Mouse (Mus musculus): ENCODE measurements around the gene Acsbg1. TPM values are rescaled to one million over a fixed set of nuclear protein-coding genes. Genes with fewer than 3 reads are reported as not detected.
"Not testable (repeated sequence)": the region's sequence is repeated elsewhere in the genome, so short reads cannot be mapped to it uniquely, and the experiment has no call there.

The Acsbg1 gene
- polyA plus RNA-seq, 1 experiment from 2014 or later, result 11.4 TPM

- not testable (repeated sequence) for ATAC-seq (ENCODE audit: insufficient read depth, low FRiP score); H3K4me2 ChIP-seq (ENCODE audit: low read depth, low read length)
- WGBS, result 67% methylated on average over 2 of the region's 2 CpGs
Measured at GRCm38 (mm10) chr9:54584127-54584526, 77.5 kb downstream of the Acsbg1 start.

DNA sequence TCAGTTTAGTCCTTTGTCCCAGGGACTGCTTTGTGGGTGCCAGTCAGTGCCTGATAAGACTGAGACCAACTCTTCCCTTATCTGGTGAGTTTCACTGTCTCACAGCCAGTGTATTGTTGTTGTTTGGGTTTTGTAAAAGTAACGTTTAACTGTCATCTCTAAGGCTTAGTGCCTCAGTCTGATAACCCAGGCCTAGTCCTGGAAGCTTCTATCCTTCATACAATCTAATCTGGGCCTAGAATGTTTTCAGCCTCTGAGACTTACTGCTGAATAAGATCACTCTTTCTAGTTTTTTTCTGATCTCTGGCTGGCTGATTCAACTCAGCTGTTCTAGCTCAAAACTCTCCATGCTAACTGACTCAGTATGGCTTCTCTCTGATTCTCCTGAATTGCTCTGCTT lies 78.0 kb downstream of the Acsbg1 start:
- H3K4me2 ChIP-seq (ENCODE audit: low read depth, low read length), result no peak overlapping the region
- peaks cover 11% of the 10 kb centered on the region for H3K4me1 ChIP-seq (ENCODE audit: control insufficient read depth, insufficient read depth, low read length)
- no peaks in the 10 kb centered on the region for H3K9me3 ChIP-seq (replicated peaks; ENCODE audit: control insufficient read depth, low read length)
- WGBS, result 48% methylated on average over 1 of the region's 1 CpGs
- no peaks in the 10 kb centered on the region for H3K36me3 ChIP-seq (ENCODE audit: control insufficient read depth, insufficient read depth, low read length)
- no peak for ATAC-seq (ENCODE audit: insufficient read depth, low FRiP score)
- H3K4me3 ChIP-seq (replicated peaks; ENCODE audit: low read length), result no peak overlapping the region
- no peak overlapping the region for H3K9ac ChIP-seq (ENCODE audit: low read length)
- no peak overlapping the region for H3K27ac ChIP-seq (ENCODE audit: low read length)
- no peaks in the 10 kb centered on the region for H3K27me3 ChIP-seq (ENCODE audit: control insufficient read depth, insufficient read depth, low read length)

More at GRCm38 (mm10) chr9:54584127-54584526, 77.5 kb downstream of the Acsbg1 start:
- not testable (repeated sequence) for H3K9ac ChIP-seq (ENCODE audit: low read length); H3K27me3 ChIP-seq (ENCODE audit: control insufficient read depth, insufficient read depth, low read length); H3K36me3 ChIP-seq (ENCODE audit: control insufficient read depth, insufficient read depth, low read length); H3K4me3 ChIP-seq (replicated peaks; ENCODE audit: low read length); H3K27ac ChIP-seq (ENCODE audit: low read length); H3K9me3 ChIP-seq (replicated peaks; ENCODE audit: control insufficient read depth, low read length)
- H3K4me1 ChIP-seq (ENCODE audit: control insufficient read depth, insufficient read depth, low read length), result peaks cover 11% of the 10 kb centered on the region

DNA sequence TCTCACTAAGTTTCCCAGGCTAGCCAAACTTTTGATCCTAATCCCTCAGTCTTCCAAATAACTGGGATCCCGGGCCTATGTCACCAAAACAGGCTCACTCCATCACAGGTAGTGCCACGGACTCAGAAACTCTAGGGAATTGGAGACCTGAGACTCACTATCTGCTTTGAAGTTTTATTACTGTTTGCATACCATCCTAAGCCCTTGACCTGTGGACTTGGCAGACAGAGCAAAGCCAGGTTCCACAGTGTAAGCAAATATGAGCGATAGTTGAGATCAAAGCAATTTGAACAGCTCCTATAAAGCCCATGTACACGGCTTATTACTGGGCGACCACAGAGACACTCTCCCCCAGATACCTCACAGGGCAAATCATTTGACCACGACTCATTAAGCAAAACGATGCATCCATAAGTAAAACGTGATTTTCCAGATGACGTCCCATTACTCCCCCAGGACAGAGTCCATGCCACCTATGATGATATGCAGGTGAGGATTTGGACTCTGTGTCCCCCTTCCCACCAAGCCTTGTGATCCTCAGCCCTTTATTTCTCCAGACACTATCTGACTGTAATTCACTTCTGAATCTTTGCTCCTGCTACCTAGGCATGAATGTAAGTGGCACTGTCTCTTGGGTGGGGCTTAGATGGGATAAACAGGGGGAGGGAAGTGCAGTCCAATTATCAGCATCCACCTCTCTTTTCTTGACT lies 90.4 kb downstream of the Acsbg1 start:
- H3K4me3 ChIP-seq (replicated peaks; ENCODE audit: low read length), result no peak overlapping the region
- H3K4me1 ChIP-seq (ENCODE audit: control insufficient read depth, insufficient read depth, low read length), result no peaks in the 10 kb centered on the region
- no peak overlapping the region for H3K27ac ChIP-seq (ENCODE audit: low read length)
- ATAC-seq (ENCODE audit: insufficient read depth, low FRiP score), result no peak
- H3K4me2 ChIP-seq (ENCODE audit: low read depth, low read length), result no peak overlapping the region
- 37% methylated on average over 9 of the region's 9 CpGs for WGBS
- H3K9ac ChIP-seq (ENCODE audit: low read length), result no peak overlapping the region
- no peaks in the 10 kb centered on the region for H3K27me3 ChIP-seq (ENCODE audit: control insufficient read depth, insufficient read depth, low read length)
- H3K9me3 ChIP-seq (replicated peaks; ENCODE audit: control insufficient read depth, low read length), result no peaks in the 10 kb centered on the region
- no peaks in the 10 kb centered on the region for H3K36me3 ChIP-seq (ENCODE audit: control insufficient read depth, insufficient read depth, low read length)

DNA sequence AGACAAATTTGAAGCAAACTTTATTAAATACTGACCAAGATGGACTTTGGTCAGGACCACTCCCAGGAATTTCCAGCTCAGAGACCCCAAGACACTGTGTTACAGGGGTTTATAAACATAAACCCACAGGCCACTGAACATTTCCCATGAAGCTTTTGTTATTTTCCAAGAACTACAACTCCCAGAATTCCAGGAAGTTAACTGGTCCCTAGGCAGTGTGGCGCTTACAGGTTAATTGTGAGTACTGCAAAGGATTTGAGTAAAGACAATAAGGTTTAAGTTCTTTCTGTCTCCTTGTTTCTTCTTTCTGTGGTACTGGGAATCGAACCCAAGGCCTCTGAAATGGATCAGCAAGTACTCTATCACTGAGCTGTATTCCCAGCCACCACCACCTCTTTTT lies 92.9 kb downstream of the Acsbg1 start:
- Histone ChIP-seq H3K27ac (ENCODE audit: low read length) (no peak overlapping the region), H3K4me3 (replicated peaks; ENCODE audit: low read length) (no peak overlapping the region), H3K9ac (ENCODE audit: low read length) (no peak overlapping the region), H3K9me3 (replicated peaks; ENCODE audit: control insufficient read depth, low read length) (no peaks in the 10 kb centered on the region), H3K4me1 (ENCODE audit: control insufficient read depth, insufficient read depth, low read length) (no peaks in the 10 kb centered on the region), H3K36me3 (ENCODE audit: control insufficient read depth, insufficient read depth, low read length) (no peaks in the 10 kb centered on the region), H3K27me3 (ENCODE audit: control insufficient read depth, insufficient read depth, low read length) (no peaks in the 10 kb centered on the region), H3K4me2 (ENCODE audit: low read depth, low read length) (no peak overlapping the region)
- WGBS, result 42% methylated on average over 2 of the region's 2 CpGs
- no peak for ATAC-seq (ENCODE audit: insufficient read depth, low FRiP score)

GRCm38 (mm10) chr9:54566958-54567357 lies 94.7 kb downstream of the Acsbg1 start:
- no peak overlapping the region for H3K4me3 ChIP-seq (replicated peaks; ENCODE audit: low read length)
- ATAC-seq (ENCODE audit: insufficient read depth, low FRiP score), result no peak
- 39% methylated on average over 4 of the region's 4 CpGs for WGBS
- no peaks in the 10 kb centered on the region for H3K9me3 ChIP-seq (replicated peaks; ENCODE audit: control insufficient read depth, low read length)
- no peak overlapping the region for H3K9ac ChIP-seq (ENCODE audit: low read length)
- no peak overlapping the region for H3K4me2 ChIP-seq (ENCODE audit: low read depth, low read length)
- no peaks in the 10 kb centered on the region for H3K4me1 ChIP-seq (ENCODE audit: control insufficient read depth, insufficient read depth, low read length)
- no peaks in the 10 kb centered on the region for H3K27me3 ChIP-seq (ENCODE audit: control insufficient read depth, insufficient read depth, low read length)
- no peaks in the 10 kb centered on the region for H3K36me3 ChIP-seq (ENCODE audit: control insufficient read depth, insufficient read depth, low read length)
- H3K27ac ChIP-seq (ENCODE audit: low read length), result peak overlapping the region; percentile 53

DNA sequence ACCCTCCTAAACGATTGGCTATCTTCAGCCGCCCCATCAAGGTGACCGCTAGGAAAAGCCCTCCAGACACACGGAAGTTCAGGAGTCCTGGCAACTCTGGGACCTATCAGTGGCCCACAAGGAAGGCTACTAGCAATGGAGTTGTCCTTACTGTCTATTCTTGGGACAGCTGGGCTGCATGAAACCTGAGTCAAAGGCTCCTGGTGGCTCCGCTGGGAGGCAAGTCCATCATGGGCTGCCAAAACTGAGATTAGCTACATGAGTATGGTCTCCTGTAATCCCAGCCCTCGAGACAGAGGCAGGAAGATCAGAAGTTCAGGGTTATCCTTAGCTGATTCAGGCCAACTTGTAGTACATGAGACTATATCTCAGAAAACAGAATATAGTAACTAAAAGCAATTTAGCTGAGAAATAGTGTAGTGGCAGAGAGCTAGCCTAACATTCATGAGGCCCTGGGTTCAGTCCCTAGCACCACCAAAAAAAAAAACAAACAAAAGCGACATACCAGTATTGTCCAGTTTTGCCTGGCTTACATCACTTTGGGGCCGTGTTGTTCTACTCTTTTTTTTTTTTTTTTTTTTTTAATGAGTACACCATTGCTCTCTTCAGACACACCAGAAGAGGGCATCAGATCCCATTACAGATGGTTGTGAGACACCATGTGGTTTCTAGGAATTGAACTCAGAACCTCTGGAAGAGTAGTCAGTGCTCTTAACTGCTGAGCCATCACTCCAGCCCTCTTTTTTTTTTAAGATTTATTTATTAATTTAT lies 100.7 kb downstream of the Acsbg1 start:
- Histone ChIP-seq H3K9ac (ENCODE audit: low read length) (no peak overlapping the region), H3K27me3 (ENCODE audit: control insufficient read depth, insufficient read depth, low read length) (peaks cover 6% of the 10 kb centered on the region; the same call in 1 of the 2 replicates), H3K27ac (ENCODE audit: low read length) (no peak overlapping the region), H3K4me1 (ENCODE audit: control insufficient read depth, insufficient read depth, low read length) (0 out of 2 replicates have a peak, but pooled peaks cover 2% of the 10 kb centered on the region), H3K36me3 (ENCODE audit: control insufficient read depth, insufficient read depth, low read length) (no peaks in the 10 kb centered on the region), H3K4me3 (replicated peaks; ENCODE audit: low read length) (no peak overlapping the region), H3K4me2 (ENCODE audit: low read depth, low read length) (no peak overlapping the region), H3K9me3 (replicated peaks; ENCODE audit: control insufficient read depth, low read length) (no peaks in the 10 kb centered on the region)
- WGBS, result 86% methylated on average over 8 of the region's 8 CpGs
- no peak for ATAC-seq (ENCODE audit: insufficient read depth, low FRiP score)

- WGBS, result 2% methylated on average over 50 of the region's 54 CpGs
- Histone ChIP-seq H3K9ac (ENCODE audit: low read length) (peak within 1 kb of the TSS; percentile 79), H3K9me3 (replicated peaks; ENCODE audit: control insufficient read depth, low read length) (no peaks in the 10 kb centered on the region), H3K4me2 (ENCODE audit: low read depth, low read length) (peak within 1 kb of the TSS; percentile 92), H3K27me3 (ENCODE audit: control insufficient read depth, insufficient read depth, low read length) (peaks cover 6% of the 10 kb centered on the region; the same call in 1 of the 2 replicates), H3K36me3 (ENCODE audit: control insufficient read depth, insufficient read depth, low read length) (no peaks in the 10 kb centered on the region), H3K4me3 (replicated peaks; ENCODE audit: low read length) (peak within 1 kb of the TSS; percentile 66), H3K27ac (ENCODE audit: low read length) (no peak within 1 kb of the TSS), H3K4me1 (ENCODE audit: control insufficient read depth, insufficient read depth, low read length) (0 out of 2 replicates have a peak, but pooled peaks cover 2% of the 10 kb centered on the region)
- peak; percentile 97 for ATAC-seq (ENCODE audit: insufficient read depth, low FRiP score)
Measured at GRCm38 (mm10) chr9:54559771-54560471, 101.7 kb downstream of the Acsbg1 start, which contains the start of gene Cib2. Gene Cib2 (minus strand): TSS chr9:54560218.

GRCm38 (mm10) chr9:54558731-54559130 lies 102.9 kb downstream of the Acsbg1 start:
- Histone ChIP-seq H3K9ac (ENCODE audit: low read length) (no peak overlapping the region), H3K9me3 (replicated peaks; ENCODE audit: control insufficient read depth, low read length) (no peaks in the 10 kb centered on the region), H3K36me3 (ENCODE audit: control insufficient read depth, insufficient read depth, low read length) (no peaks in the 10 kb centered on the region), H3K4me2 (ENCODE audit: low read depth, low read length) (no peak overlapping the region), H3K4me3 (replicated peaks; ENCODE audit: low read length) (no peak overlapping the region), H3K27ac (ENCODE audit: low read length) (no peak overlapping the region), H3K27me3 (ENCODE audit: control insufficient read depth, insufficient read depth, low read length) (peaks cover 6% of the 10 kb centered on the region; the same call in 1 of the 2 replicates), H3K4me1 (ENCODE audit: control insufficient read depth, insufficient read depth, low read length) (0 out of 2 replicates have a peak, but pooled peaks cover 2% of the 10 kb centered on the region)
- WGBS, result 77% methylated on average over 8 of the region's 8 CpGs
- no peak for ATAC-seq (ENCODE audit: insufficient read depth, low FRiP score)

Data from stomach, embryonic 16.5 days (tissue).